Mouse (Mus musculus): ENCODE data around the gene Olfr222. TPM values are rescaled to one million over a fixed set of nuclear protein-coding genes. Genes with fewer than 3 reads are reported as not detected.
A peak's percentile ranks its signal among the peaks of the same experiment; 100 is the strongest.

The Olfr222 gene
- total and polyA plus RNA-seq, 2 experiments from 2014 or later = not detected

DNA sequence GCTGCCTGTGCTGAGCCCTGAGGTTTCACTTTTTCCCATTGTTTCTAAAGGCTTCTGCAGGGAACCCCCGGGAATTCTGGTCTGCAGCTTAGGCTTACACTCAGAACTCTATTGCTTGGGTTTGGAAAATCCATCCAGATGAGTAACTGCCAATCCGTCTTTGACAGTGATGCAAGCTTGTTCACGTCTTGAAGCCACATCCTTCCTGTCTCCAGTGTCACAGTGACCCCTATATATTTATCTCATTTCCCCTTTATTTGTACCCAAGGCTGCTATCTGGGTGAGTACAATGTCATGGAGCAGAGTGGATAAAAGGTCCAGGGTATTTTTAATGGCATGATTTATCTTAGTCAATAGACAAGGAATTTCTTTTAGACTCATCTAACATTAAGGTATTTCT lies 34.7 kb downstream of the Olfr222 start, which contains the start of gene Nlrp3:
Nlrp3 (plus strand) TSS at position 245 of the 400 bp plus-strand sequence.
- ATAC-seq (ENCODE audit: insufficient read depth, low read depth) = no peak
- DNase-seq (ENCODE audit: low spot score) = no peak
- TF ChIP-seq CTCF (IDR thresholded peaks at IDR 0.05; ENCODE audit: low read depth) (no peak), EP300 (IDR thresholded peaks at IDR 0.05; ENCODE audit: low read depth) (no peak)
- Histone ChIP-seq H3K4me3 (ENCODE audit: low read depth, low read length) (no peak within 1 kb of the TSS), H3K9me3 (replicated peaks; ENCODE audit: control insufficient read depth, low read length) (no peaks in the 10 kb centered on the region), H3K4me1 (ENCODE audit: control insufficient read depth, insufficient read depth) (no peaks in the 10 kb centered on the region), H3K36me3 (replicated peaks; ENCODE audit: control insufficient read depth, insufficient read depth, low read length) (no peaks in the 10 kb centered on the region), H3K4me2 (ENCODE audit: low read depth, low read length) (no peak within 1 kb of the TSS), H3K9ac (replicated peaks; ENCODE audit: low read depth, low read length) (no peak within 1 kb of the TSS), H3K27ac (ENCODE audit: low read depth) (0 out of 2 replicates have a peak within 1 kb of the TSS, but pooled peaks have one; percentile 30), H3K27me3 (ENCODE audit: control insufficient read depth, insufficient read depth, low read length) (no peaks in the 10 kb centered on the region)
- 43% methylated on average over 3 of the region's 3 CpGs for WGBS

DNA sequence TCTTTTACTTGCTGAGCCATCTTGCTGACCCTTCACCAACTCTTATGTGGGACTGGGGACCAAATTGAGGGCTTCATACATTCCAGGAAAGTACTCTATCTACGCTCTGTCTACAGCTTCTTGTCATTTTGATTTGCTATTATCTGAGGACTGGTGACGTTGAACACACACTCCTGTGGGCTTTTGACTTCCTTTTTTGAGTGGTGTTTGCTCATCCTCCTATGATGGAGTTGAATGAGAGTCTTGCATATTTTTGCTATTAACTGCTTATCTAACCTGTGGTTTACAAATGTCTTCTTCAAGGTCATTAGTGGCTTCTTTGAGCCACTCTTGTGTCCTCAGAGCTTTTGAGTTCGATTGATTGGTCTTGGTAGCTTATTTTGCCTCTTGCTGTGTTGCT lies 35.9 kb downstream of the Olfr222 start:
- H3K36me3 ChIP-seq (replicated peaks; ENCODE audit: control insufficient read depth, insufficient read depth, low read length) = no peaks in the 10 kb centered on the region
- no peaks in the 10 kb centered on the region for H3K9me3 ChIP-seq (replicated peaks; ENCODE audit: control insufficient read depth, low read length)
- no peak overlapping the region for H3K9ac ChIP-seq (replicated peaks; ENCODE audit: low read depth, low read length)
- H3K4me1 ChIP-seq (ENCODE audit: control insufficient read depth, insufficient read depth) = 0 out of 2 replicates have a peak, but pooled peaks cover 2% of the 10 kb centered on the region
- no peak overlapping the region for H3K4me2 ChIP-seq (ENCODE audit: low read depth, low read length)
- H3K4me3 ChIP-seq (ENCODE audit: low read depth, low read length) = no peak overlapping the region
- H3K27me3 ChIP-seq (ENCODE audit: control insufficient read depth, insufficient read depth, low read length) = no peaks in the 10 kb centered on the region
- ATAC-seq (ENCODE audit: insufficient read depth, low read depth) = no peak
- WGBS = 53% methylated on average over 3 of the region's 3 CpGs
- no peak overlapping the region for H3K27ac ChIP-seq (ENCODE audit: low read depth)
- TF ChIP-seq CTCF (IDR thresholded peaks at IDR 0.05; ENCODE audit: low read depth) (no peak), EP300 (IDR thresholded peaks at IDR 0.05; ENCODE audit: low read depth) (no peak)
- no peak for DNase-seq (ENCODE audit: low spot score)

DNA sequence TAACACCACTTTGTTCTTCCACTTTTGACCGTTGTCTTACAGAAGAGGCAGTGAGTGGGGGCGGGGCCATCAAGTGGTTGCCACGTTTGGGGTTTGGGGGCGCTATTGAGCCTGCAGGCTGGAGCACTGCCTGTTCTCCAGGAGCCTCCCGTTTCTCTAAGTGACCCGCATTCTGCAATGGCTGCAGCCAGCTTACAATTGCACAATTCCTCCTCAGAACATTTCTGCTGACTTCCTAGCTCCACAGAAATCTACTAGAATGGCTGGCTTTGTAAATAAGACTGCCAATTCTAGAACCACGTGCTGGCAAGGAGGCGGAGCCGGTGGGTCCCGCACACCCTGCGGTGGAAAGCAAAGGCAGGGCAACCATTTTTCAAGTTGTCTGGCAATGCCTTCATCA lies 37.6 kb downstream of the Olfr222 start:
- Histone ChIP-seq H3K9me3 (replicated peaks; ENCODE audit: control insufficient read depth, low read length) (no peaks in the 10 kb centered on the region), H3K27ac (ENCODE audit: low read depth) (no peak overlapping the region), H3K9ac (replicated peaks; ENCODE audit: low read depth, low read length) (no peak overlapping the region), H3K4me2 (ENCODE audit: low read depth, low read length) (no peak overlapping the region), H3K36me3 (replicated peaks; ENCODE audit: control insufficient read depth, insufficient read depth, low read length) (no peaks in the 10 kb centered on the region), H3K27me3 (ENCODE audit: control insufficient read depth, insufficient read depth, low read length) (no peaks in the 10 kb centered on the region), H3K4me3 (ENCODE audit: low read depth, low read length) (no peak overlapping the region), H3K4me1 (ENCODE audit: control insufficient read depth, insufficient read depth) (0 out of 2 replicates have a peak, but pooled peaks cover 4% of the 10 kb centered on the region)
- WGBS = 40% methylated on average over 11 of the region's 11 CpGs
- TF ChIP-seq EP300 (IDR thresholded peaks at IDR 0.05; ENCODE audit: low read depth) = no peak
- 0 out of 2 replicates have a peak, but pooled peaks have one; percentile 1 for TF ChIP-seq CTCF (IDR thresholded peaks at IDR 0.05; ENCODE audit: low read depth)
- ATAC-seq (ENCODE audit: insufficient read depth, low read depth) = no peak
- no peak for DNase-seq (ENCODE audit: low spot score)

DNA sequence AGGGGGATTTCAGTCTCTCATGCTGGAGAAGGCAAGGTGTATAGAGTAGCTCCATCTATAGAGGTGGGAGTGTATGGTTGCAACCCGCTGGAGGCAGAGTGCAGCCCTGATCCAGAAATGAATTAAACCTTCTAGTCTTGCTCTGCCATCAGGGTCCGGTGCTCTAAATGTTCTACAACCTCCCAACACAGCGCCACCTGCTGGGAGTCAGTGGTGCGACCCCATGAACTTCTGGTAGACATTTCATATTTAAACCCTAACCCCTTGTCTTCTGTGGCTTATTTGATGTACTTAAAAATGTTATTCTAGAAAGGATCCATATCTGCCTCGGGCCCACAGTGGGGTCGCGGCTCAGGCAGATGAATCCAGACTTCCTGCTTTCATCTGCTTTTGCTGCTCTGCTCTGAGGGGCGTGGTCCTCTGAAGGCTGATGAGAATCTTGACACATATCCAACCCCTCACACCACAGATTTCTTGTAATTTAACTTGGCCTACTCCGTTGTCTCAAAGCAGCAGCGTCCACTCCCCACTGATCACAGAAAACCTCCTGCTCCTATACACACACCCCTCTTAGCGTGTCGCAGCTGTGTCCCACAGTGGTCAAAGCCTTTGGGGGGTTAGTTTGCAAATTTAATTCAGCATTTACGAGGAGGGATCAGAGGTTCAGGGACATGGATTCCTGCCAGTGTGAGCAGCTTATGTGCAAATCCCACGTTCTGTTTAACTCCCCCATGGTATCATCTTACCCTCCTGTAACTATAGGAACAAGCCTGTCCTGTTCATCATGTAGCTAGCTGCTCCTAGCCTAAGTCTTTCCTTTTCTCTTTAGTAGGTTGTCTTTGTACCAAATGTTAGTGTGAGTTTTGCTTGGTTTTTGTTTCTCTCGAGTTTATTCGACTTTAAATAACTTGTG lies 38.6 kb downstream of the Olfr222 start:
- DNase-seq (ENCODE audit: low spot score) (no peak), ATAC-seq (ENCODE audit: insufficient read depth, low read depth) (no peak)
- H3K9me3 ChIP-seq (replicated peaks; ENCODE audit: control insufficient read depth, low read length) = no peaks in the 10 kb centered on the region
- H3K4me3 ChIP-seq (ENCODE audit: low read depth, low read length) = no peak overlapping the region
- no peak overlapping the region for H3K9ac ChIP-seq (replicated peaks; ENCODE audit: low read depth, low read length)
- no peaks in the 10 kb centered on the region for H3K36me3 ChIP-seq (replicated peaks; ENCODE audit: control insufficient read depth, insufficient read depth, low read length)
- 0 out of 2 replicates have a peak, but pooled peaks cover 4% of the 10 kb centered on the region for H3K4me1 ChIP-seq (ENCODE audit: control insufficient read depth, insufficient read depth)
- no peak overlapping the region for H3K4me2 ChIP-seq (ENCODE audit: low read depth, low read length)
- TF ChIP-seq CTCF (IDR thresholded peaks at IDR 0.05; ENCODE audit: low read depth) = 0 out of 2 replicates have a peak, but pooled peaks have one; percentile 11
- no peak for TF ChIP-seq EP300 (IDR thresholded peaks at IDR 0.05; ENCODE audit: low read depth)
- WGBS = 67% methylated on average over 16 of the region's 16 CpGs
- no peaks in the 10 kb centered on the region for H3K27me3 ChIP-seq (ENCODE audit: control insufficient read depth, insufficient read depth, low read length)
- no peak overlapping the region for H3K27ac ChIP-seq (ENCODE audit: low read depth)

DNA sequence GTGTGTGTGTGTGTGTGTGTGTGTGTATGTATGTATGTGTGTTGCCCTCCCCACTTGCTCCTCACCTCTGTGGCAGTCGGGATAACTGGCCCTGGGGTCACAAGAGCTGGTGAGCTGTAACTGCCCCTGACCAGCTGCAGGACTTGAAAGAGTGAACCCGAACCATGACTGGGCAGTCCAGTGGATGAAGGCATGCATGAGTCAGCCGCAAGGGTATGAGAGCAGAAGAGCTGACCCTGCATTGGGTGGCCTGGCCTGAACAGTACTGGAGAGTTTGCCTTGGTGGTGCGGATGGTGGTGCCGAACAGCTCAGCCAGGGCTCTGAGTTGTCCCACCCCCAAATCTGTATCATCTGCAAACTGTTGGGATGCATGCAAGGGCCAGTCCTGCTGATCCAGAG lies 44.5 kb downstream of the Olfr222 start:
- Histone ChIP-seq H3K4me2 (ENCODE audit: low read depth, low read length) (no peak overlapping the region), H3K27ac (ENCODE audit: low read depth) (no peak overlapping the region), H3K4me3 (ENCODE audit: low read depth, low read length) (no peak overlapping the region), H3K27me3 (ENCODE audit: control insufficient read depth, insufficient read depth, low read length) (no peaks in the 10 kb centered on the region), H3K9ac (replicated peaks; ENCODE audit: low read depth, low read length) (no peak overlapping the region), H3K36me3 (replicated peaks; ENCODE audit: control insufficient read depth, insufficient read depth, low read length) (no peaks in the 10 kb centered on the region), H3K4me1 (ENCODE audit: control insufficient read depth, insufficient read depth) (0 out of 2 replicates have a peak, but pooled peaks cover 4% of the 10 kb centered on the region), H3K9me3 (replicated peaks; ENCODE audit: control insufficient read depth, low read length) (no peaks in the 10 kb centered on the region)
- no peak for ATAC-seq (ENCODE audit: insufficient read depth, low read depth)
- no peak for DNase-seq (ENCODE audit: low spot score)
- WGBS = 79% methylated on average over 5 of the region's 5 CpGs
- no peak for TF ChIP-seq EP300 (IDR thresholded peaks at IDR 0.05; ENCODE audit: low read depth)
- no peak for TF ChIP-seq CTCF (IDR thresholded peaks at IDR 0.05; ENCODE audit: low read depth)
